Mouse (Mus musculus) gastrocnemius, postnatal 14 days (tissue): ENCODE results near the gene Gm20388. TPM values are rescaled to one million over a fixed set of nuclear protein-coding genes. Genes with fewer than 3 reads are reported as not detected.

Source experiments
- DNase-seq: peaks from one replicate; pipeline ENCODE4 v3.0.0; 2021; ENCODE audit warnings: mixed read lengths
- intact Hi-C: fragments of 180-260 bp; cut with DNase I; formaldehyde crosslinking; loops from one replicate; pipeline ENCODE4 v1.15.1; 2025; ENCODE audit warnings: low total_unique reads
- total RNA-seq, 2 experiments: library from RNA; stranded (reverse); gene quantifications; 2 replicates each; pipeline ENCODE4 v1.2.3; 2021

The Gm20388 gene
- total RNA-seq, 2 experiments from 2014 or later = 5.6 to 6.0 TPM

DNA sequence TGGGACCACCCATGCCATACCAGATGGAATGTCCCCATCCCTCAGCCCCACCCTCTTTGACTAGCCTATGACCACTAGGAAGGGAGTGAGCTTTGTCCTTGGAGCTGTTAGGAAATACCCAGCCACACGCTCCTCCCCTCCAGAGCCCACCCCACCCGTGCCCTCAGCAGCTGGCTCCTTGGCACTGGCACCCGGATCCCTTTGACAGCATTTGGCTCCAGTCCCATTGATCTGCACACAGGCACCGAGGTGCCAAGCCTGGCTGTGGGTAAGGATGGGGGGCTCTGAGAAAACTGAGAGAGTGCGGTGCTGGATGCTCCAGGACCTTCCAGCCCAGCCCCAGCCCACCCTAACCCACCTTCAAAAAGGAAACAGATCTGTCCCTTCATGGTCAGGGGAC is 2840.7 kb downstream of the Gm20388 start:
- DNase-seq = no peak
- intact Hi-C loops = no loop called here

DNA sequence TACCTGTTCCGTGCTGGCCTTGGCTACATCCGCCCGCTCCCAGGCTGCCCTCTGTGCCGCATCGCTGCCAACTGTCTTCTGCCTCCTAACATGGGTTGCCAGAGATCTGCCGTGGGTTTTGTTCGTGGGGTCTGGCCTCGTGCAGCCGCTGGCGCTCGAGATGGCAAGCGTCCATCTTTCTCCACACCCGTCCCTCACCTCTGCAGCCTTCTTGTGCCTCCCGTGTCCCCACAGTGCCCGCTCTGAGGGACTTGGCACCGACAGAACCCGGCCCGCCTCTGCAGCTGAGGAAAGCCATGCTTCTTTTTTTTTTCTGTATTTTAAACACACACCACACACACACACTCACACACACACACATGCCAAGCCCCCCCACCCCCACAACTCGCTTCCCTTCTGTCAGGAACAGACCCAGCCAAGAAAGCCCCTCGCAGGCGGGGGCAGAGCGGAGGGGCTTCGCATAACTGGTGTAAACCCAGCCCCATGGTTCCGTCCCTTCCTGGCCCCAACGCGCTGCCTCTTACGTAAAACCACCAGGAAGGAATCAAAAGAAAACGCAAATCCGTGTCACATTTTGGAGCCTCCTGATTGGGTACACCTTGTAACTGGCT is 2841.6 kb downstream of the Gm20388 start:
- intact Hi-C loops = no loop called here
- DNase-seq = no peak

DNA sequence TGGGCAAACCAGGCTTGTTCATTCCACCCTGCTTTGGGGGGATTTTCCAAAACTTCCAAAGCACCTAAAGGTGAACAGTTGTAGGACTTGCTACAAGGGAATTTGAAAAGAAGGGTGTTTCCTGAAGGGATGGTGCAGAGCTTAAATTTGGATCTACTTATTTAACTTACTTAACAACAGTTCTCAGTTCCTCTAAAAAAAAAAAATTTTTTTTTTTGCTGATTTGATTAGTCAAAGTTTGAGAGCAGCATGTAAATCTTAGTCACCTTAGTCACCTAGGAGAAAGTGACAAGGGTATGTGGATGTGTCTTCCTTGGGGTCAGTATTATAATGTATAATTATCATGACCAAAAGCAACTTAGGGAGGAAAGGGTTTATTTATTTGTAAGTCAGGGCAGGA is 2848.0 kb downstream of the Gm20388 start:
- DNase-seq = no peak
- intact Hi-C loops = no loop called here

DNA sequence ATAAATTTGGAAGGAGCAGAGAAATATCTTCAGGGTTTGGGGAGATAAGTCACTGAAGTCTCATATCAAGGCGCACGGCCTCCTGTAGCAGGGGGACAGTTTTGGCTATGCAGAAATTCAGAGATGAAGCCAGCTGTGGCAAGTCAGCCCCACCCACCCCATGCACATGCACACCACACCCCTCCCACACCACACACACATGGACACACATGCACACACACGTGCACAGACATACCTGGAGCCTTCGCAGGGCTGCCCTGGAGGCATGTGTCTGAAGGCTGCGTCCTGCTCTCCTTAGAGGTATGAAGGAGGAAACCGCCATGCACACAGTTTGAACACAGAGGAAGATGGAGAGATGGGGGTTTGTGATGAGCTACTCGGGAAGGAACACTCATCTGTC is 2849.5 kb downstream of the Gm20388 start:
- intact Hi-C loops = no loop called here
- DNase-seq = no peak

DNA sequence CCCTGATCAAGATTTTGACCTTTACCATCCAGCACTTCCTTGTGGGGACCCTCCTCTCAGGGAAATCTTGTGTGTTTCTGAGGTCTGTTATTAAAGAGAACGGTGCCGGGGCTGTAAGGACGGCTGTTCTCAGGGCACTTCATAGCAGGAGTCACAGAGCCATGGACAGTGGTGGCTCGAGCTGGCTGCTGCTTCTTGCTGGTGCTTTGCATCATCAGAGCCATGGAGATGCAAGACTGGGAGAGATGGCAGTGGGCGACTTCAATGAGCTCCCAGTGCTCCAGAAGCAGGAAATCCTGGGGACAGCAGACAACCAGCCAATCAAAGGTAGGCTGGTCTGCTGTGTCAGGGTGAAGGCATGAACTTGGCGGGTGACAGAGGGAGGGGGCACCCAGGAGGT is 2850.5 kb downstream of the Gm20388 start:
- intact Hi-C loops = no loop called here
- DNase-seq = no peak

DNA sequence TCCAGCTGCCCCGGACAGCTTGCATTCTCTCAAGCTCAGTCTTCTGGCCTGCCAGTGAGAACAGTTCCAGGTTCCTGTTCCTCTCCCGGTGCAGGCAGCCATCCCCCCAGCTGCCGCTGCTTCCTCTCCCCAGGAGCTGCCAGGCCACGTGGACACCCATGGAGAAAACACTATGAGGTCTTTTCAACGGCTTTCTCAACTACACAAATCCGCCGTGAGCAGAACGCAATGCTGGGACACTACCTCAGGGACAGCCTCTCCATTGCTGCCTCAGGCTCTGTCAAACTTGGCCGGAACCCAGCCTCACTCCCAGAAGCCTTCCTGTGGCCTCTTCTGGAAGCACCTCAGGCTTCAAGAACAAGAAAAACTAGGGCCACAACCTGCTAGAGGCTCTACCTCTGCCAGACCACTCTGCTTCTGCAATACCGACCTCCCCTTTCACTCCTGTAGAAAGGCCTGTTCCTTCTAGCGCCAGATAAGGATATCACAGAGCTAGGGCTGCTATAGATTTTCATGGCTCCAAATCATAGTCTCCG is 2852.2 kb downstream of the Gm20388 start:
- peak; percentile 26 for DNase-seq
- intact Hi-C loops = no loop called here

DNA sequence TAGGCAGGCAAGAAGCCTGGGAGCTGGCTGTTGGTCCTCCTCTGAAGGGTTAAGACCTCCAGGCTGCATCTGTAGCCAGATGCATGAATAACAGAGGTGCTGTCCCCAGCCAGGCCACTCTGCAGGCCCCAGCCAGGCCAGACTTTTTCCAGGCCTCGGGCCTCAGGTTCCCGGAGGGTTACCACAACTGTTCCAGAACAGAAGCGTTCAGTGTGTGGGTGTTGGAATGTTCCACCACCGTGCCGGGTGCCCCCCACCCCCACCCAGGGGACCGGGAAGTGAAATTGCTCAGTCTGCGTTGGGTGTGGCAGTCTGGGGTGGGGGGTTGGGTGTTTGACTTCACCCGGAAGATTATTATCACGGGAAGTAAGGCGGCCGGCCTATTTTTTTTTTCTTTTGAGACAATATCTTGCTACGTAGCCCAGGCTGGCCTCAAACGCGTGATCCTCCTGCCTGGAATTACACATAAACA is 2852.7 kb downstream of the Gm20388 start:
- intact Hi-C loops = no loop called here
- peak; percentile 25 for DNase-seq

DNA sequence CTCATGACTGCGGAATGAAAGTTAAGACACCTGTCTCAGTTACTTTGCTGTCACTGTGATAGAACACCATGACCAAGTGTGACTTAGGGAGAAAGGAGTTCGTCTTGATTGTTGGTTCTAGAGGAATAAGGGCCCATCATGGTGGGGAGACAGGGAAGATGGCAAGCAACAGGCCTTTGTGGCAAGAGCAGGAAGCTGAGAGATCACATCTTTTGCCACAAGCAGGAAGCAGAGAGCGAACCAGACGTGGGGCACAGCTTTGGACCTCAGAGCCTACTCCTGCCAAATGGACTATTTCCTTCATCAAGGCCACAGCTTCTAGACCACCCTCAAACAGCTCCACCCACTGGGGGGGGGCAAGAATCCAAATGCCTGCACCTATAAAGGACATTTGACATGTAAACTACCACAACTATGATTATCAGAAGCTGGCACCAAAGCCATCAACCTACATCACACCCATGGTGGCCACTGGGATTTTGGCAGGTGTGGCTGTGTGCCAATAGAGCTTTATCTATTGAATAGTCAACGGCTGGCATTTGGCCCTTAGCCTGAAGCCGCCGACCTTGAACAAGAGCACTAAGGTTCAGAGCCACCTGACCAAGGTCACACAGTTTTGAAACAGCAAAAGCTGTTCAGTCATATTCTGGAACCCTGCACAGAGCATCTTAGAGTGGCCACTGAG is 2854.3 kb downstream of the Gm20388 start:
- intact Hi-C loops = loop anchor here (5.0 kb wide), 1 partner anchor 73 kb away; no protein-coding TSS in a partner anchor
- no peak for DNase-seq

DNA sequence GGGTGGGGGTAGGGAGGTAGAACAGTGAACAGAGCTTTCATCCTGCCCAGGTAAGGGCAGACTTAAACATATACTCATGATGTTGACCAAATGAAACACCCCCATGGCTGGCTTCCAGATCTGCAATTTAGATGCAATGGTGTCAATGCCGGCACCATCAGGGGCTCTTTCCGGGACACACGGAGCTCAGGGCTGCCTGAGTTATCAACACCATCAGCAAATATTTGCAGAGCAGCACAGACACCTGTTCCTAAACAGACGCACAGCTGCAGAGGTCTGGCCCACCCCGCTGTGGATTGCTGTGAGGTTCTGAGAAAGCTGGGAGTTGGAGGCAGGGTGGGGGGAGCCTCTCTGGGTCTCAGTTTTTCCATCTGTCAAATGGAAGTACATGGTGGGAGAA is 2855.5 kb downstream of the Gm20388 start:
- intact Hi-C loops = loop anchor here (5.0 kb wide), 1 partner anchor 74 kb away; no protein-coding TSS in a partner anchor
- no peak for DNase-seq

DNA sequence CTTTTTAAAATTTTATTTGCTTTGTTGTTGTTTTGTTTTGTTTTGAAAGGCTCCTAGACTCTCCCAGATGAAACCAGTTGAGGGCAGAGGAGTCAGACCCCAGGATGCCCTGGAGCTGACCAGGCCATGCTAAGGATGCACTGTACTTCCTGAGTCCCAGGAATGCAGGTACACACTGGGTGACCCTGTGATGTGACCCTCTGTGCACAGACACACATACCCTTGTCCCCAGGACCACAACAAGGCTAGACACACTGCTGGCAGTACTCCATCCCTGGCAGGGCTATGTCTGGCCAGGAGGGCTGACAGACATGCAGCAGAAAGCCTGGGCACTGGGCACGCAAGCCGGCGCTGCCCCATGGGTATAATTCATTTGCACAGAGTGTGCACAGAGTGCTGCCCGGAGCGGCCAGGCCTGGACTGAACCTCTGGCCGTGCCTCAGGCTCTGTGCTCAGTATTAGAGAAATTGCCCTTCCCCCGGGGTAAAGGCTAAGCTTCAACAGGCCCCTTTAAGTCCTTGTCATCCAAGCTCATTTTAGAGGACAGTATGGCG is 2856.1 kb downstream of the Gm20388 start:
- no peak for DNase-seq
- intact Hi-C loops = loop anchor here (5.0 kb wide), 1 partner anchor 74 kb away; no protein-coding TSS in a partner anchor

DNA sequence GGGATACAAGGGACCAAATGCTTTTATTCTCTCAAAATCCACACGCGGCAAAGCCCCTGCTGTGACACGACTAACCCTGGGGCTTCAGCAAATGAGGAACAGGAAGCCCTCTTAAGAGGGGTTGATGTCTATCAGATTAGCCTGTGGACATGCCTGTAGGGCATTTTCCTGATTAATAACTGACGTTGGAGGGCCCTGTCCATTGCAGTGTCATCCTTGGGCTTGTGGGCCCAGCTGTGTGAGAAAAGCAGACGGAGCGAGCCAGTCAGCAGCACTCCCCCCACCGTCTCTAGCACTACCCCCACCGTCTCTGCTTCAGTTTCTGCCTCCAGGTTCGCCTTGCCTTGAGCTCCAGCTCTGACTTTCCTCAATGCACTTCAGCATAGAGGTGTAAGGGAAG is 2856.6 kb downstream of the Gm20388 start:
- intact Hi-C loops = loop anchor here (5.0 kb wide), 1 partner anchor 75 kb away; no protein-coding TSS in a partner anchor
- no peak for DNase-seq

DNA sequence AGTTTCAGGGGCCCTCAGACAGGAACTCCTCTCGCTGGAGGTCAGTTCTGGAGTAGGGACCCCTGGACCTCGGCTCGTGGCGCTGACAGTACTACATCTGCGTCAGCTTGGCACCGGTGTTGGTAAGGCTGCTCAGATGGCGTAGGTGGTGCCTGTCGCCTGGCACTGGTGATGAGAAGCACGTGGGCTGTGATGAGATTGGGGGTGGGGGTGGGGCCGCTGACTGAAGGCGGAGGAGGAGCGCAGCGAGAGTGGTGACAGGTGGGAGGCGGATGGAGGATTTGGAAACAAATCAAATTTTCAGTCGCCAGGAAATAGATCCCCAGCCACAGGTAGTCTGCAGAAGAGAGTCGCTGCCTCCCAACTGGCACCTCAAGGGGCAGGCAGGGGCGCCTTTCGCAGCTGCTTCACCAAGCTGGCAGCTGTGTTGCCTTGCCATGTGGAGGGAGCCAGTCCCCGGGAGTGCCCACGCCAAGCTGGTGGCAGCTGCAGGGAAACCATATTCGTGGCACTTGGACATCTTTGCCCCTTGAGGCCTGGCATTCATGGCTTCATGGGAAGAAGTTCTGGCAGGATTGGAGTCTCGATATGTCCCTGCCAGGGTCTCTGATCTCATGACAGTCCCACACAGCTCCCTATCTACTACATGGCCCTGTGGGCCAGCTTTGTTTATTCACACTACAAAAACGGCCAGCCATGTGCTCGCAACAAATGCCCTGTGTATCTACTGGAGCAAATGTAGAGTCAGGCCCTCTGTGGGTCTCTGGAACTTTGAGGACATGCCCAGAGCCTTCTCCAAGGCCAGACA is 2858.8 kb downstream of the Gm20388 start:
- peak; percentile 45 for DNase-seq
- intact Hi-C loops = loop anchor here (5.0 kb wide), 1 partner anchor 77 kb away; no protein-coding TSS in a partner anchor

DNA sequence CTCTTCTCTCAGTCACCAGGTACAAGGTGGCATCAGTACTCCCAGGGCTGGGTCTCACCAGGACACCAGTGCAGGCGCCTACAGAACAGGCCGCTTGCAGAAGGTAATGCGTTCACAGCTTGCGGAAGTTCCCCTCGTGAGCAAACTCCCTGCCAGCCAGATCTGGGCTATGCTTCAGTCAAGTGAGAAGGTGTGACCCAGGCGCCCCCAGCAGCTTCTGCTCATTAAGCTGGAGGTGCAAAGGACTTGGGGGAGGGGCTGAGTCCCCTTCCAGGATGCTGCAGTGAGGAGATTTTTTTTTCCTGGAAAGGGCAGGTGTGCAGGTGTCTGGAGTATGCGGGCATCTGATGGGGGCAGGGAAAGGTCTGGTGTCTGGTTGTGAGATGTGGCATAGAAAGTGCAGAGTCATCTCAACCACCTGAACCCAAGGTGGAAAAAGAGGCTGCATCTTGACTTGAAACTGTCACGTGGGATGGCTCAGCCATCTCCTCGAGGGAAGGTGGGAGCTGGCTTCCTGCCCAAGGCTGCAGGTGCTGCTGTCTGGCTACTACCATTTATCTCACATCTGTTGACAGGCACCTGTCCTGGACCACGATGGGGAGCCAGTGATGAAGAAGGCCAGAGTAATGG is 2861.9 kb downstream of the Gm20388 start:
- intact Hi-C loops = no loop called here
- no peak for DNase-seq

DNA sequence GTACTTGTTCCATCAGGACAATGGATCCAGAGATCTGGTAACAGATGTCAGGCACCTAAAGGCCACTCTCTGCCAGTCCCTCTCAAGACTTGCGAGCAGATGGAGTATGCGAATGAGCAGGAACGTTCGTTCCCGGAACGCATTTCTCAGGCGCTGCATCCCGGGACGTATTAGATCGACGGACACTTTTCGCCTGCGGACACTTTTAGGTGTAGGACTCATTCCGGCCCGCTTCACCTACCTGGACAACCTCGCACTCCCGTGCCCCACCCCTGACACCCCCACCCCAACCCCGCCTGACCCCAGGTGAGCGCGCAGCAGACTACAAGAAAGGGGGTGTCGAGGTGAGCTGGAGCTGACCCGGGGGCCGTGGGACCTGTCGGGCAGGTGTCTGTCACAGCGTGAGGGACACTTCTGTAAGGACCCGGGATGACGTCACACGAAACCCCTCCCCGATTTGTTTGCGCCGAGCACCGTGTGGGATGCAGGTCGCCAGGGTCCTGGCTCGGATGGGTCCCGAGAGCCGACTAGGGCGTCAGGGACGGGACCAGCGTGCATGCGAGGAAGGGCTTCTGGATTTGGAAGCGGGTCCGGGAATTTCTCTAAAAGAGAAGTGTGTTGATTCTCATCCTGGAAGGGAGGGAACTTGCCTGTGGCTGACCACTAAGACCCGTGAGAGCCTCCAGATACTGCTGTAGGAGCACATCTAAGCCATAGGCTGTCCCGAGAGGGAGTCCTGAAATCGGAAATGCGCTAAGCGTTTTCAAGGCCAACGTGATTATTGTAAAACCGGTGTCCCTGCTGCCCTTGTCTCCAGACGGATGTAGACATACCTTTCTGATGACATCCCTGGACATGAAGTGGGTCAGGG is 2864.9 kb downstream of the Gm20388 start, which contains the start of gene Acsf3:
TSS of gene Acsf3 (plus strand) at position 202 of the 871 bp plus-strand sequence.
- DNase-seq = peak; percentile 51
- intact Hi-C loops = no loop called here

DNA sequence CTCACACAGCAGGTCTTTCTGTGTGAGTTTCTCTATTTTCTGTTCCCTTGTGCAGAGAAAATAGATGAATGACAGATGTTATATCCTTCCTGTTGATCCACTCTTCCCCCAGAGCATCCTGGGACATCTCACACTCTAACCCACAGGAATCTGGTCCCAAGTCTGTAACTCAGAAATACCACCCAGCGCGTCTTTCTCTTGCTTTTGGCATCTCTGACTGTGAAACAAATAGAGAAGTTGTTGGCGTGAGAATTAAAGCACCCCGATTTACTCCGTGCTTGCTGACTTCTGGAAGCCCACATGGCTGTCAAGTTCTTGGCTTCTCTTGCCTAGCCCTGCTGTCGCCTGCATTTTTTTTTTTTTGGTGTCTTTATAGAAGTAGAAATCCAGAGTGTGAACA is 2867.1 kb downstream of the Gm20388 start:
- intact Hi-C loops = no loop called here
- DNase-seq = no peak

DNA sequence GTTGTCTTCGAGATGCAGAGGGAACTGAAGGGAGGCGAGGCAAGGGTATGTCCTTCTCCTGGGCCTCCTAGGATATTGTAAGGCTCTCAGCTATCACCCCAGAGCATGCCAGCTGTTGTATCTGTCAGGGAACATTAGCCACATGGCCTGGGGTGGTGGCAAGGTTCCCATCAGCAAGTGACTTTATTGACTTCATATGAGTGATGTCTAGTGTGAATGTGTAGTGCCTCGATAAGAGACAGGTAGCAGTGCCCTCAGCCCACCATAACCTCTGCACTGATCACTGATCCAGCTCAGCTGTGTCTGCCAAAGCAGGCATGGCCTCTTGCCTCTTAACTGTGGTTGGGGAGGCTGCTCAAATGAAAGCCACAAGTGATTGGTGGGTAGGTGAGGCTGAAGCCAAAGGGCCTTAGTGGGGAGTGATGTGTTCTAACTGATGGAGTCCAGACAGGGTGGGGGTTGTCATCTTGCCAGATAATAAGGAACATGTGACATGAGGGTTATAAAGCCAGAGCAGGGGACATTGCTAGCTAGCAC is 2868.1 kb downstream of the Gm20388 start:
- intact Hi-C loops = no loop called here
- no peak for DNase-seq

DNA sequence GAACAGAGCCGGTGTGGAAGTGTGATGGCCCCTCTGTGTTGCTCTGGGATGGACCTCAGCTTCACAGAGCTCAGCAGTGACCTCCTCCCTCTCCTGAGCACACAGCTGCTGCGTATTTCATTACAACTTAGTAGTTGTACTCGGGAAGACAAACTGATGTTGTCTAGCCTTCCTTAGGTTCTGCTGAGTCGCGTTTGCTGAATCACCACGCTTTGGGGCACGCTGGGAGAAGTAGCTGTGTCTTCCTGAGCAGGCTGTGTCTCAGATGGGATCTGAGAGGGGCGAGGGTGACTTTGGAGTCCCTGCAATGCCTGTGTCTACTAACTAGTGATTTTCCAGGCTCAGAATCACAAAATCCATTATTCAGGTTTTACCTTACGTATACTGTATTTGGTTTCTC is 2868.6 kb downstream of the Gm20388 start:
- intact Hi-C loops = no loop called here
- DNase-seq = no peak

DNA sequence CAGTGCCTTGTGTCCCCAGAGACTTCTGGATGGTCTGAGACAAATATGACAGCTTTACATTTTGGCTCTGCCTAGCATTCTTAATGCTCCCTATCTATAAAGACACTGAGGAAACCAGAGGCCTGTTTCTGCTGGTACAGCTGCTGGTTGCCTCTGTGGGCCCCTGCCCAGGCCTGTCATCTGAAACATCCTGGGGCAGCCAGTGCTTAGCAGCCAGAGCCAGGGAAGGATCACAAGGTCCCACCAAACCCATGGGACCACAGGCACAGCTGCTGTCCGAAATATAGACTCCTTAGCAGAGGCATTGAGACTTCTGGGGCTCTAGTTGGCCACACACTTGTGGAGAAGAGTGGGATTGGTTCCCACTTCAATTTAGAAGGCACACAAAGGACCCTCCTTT is 2874.1 kb downstream of the Gm20388 start:
- no peak for DNase-seq
- intact Hi-C loops = no loop called here
